Mouse (Mus musculus): Measurements from ENCODE around the gene Limch1. TPM values are rescaled to one million over a fixed set of nuclear protein-coding genes. Genes with fewer than 3 reads are reported as not detected.
A peak's percentile ranks its signal among the peaks of the same experiment; 100 is the strongest.

Limch1 gene
- 6.7 and 7.7 TPM in 2 replicates for polyA plus RNA-seq (2015; fragmentation: Nextera tagmentation; extraction: Ambion mirVana)

- Histone ChIP-seq H3K4me3 (ENCODE audit: low read depth, low read length) (peak within 1 kb of the TSS; percentile 61), H3K4me2 (replicated peaks; ENCODE audit: low read depth) (peak within 1 kb of the TSS; percentile 90), H3K27ac (ENCODE audit: low read depth, low read length) (no peak within 1 kb of the TSS), H3K9ac (ENCODE audit: low read depth, low read length) (peak within 1 kb of the TSS; percentile 13; the same call in 1 of the 2 replicates), H3K27me3 (replicated peaks; ENCODE audit: control insufficient read depth, insufficient read depth, low read length) (peaks cover 14% of the 10 kb centered on the region), H3K36me3 (ENCODE audit: control insufficient read depth, insufficient read depth) (no peaks in the 10 kb centered on the region), H3K9me3 (ENCODE audit: control insufficient read depth) (no peaks in the 10 kb centered on the region), H3K4me1 (replicated peaks; ENCODE audit: control insufficient read depth, insufficient read depth, low read length) (no peaks in the 10 kb centered on the region)
- 1% methylated on average over 50 of the region's 50 CpGs for WGBS
- 0 out of 2 replicates have a peak, but pooled peaks have one; percentile 9 for TF ChIP-seq CTCF (IDR thresholded peaks at IDR 0.05; ENCODE audit: low read depth)
- ATAC-seq = peak; percentile 43; the same call in 1 of the 2 replicates
Measured at GRCm38 (mm10) chr5:66745390-66745995, at the start of gene Limch1. Limch1 (plus strand) TSS chr5:66745827.

- ATAC-seq = no peak
- peak; percentile 87 for TF ChIP-seq CTCF (IDR thresholded peaks at IDR 0.05; ENCODE audit: low read depth)
- H3K27ac ChIP-seq (ENCODE audit: low read depth, low read length) = no peak overlapping the region
Measured at GRCm38 (mm10) chr5:66697119-66697518, 48.5 kb upstream of the Limch1 start.

GRCm38 (mm10) chr5:66699911-66700310 is 45.7 kb upstream of the Limch1 start:
- H3K27me3 ChIP-seq (replicated peaks; ENCODE audit: control insufficient read depth, insufficient read depth, low read length) = no peaks in the 10 kb centered on the region
- H3K36me3 ChIP-seq (ENCODE audit: control insufficient read depth, insufficient read depth) = no peaks in the 10 kb centered on the region
- no peak overlapping the region for H3K4me2 ChIP-seq (replicated peaks; ENCODE audit: low read depth)
- H3K4me3 ChIP-seq (ENCODE audit: low read depth, low read length) = no peak overlapping the region
- TF ChIP-seq CTCF (IDR thresholded peaks at IDR 0.05; ENCODE audit: low read depth) = no peak
- ATAC-seq = no peak
- no peaks in the 10 kb centered on the region for H3K4me1 ChIP-seq (replicated peaks; ENCODE audit: control insufficient read depth, insufficient read depth, low read length)
- 63% methylated on average over 6 of the region's 6 CpGs for WGBS
- H3K9me3 ChIP-seq (ENCODE audit: control insufficient read depth) = no peaks in the 10 kb centered on the region
- no peak overlapping the region for H3K9ac ChIP-seq (ENCODE audit: low read depth, low read length)
- no peak overlapping the region for H3K27ac ChIP-seq (ENCODE audit: low read depth, low read length)

More at GRCm38 (mm10) chr5:66697119-66697518, 48.5 kb upstream of the Limch1 start:
- Histone ChIP-seq H3K9me3 (ENCODE audit: control insufficient read depth) (no peaks in the 10 kb centered on the region), H3K4me1 (replicated peaks; ENCODE audit: control insufficient read depth, insufficient read depth, low read length) (no peaks in the 10 kb centered on the region), H3K36me3 (ENCODE audit: control insufficient read depth, insufficient read depth) (no peaks in the 10 kb centered on the region), H3K4me3 (ENCODE audit: low read depth, low read length) (no peak overlapping the region), H3K9ac (ENCODE audit: low read depth, low read length) (no peak overlapping the region), H3K4me2 (replicated peaks; ENCODE audit: low read depth) (no peak overlapping the region), H3K27me3 (replicated peaks; ENCODE audit: control insufficient read depth, insufficient read depth, low read length) (no peaks in the 10 kb centered on the region)

GRCm38 (mm10) chr5:66701951-66702350 is 43.7 kb upstream of the Limch1 start:
- Histone ChIP-seq H3K27me3 (replicated peaks; ENCODE audit: control insufficient read depth, insufficient read depth, low read length) (no peaks in the 10 kb centered on the region), H3K36me3 (ENCODE audit: control insufficient read depth, insufficient read depth) (no peaks in the 10 kb centered on the region), H3K4me1 (replicated peaks; ENCODE audit: control insufficient read depth, insufficient read depth, low read length) (no peaks in the 10 kb centered on the region), H3K27ac (ENCODE audit: low read depth, low read length) (no peak overlapping the region), H3K4me3 (ENCODE audit: low read depth, low read length) (no peak overlapping the region), H3K4me2 (replicated peaks; ENCODE audit: low read depth) (no peak overlapping the region), H3K9ac (ENCODE audit: low read depth, low read length) (no peak overlapping the region), H3K9me3 (ENCODE audit: control insufficient read depth) (no peaks in the 10 kb centered on the region)
- no peak for TF ChIP-seq CTCF (IDR thresholded peaks at IDR 0.05; ENCODE audit: low read depth)
- 90% methylated on average over 4 of the region's 4 CpGs for WGBS
- no peak for ATAC-seq

GRCm38 (mm10) chr5:66703317-66704004 is 42.2 kb upstream of the Limch1 start:
- Histone ChIP-seq H3K4me3 (ENCODE audit: low read depth, low read length) (no peak overlapping the region), H3K9me3 (ENCODE audit: control insufficient read depth) (no peaks in the 10 kb centered on the region), H3K36me3 (ENCODE audit: control insufficient read depth, insufficient read depth) (no peaks in the 10 kb centered on the region), H3K27ac (ENCODE audit: low read depth, low read length) (no peak overlapping the region), H3K4me1 (replicated peaks; ENCODE audit: control insufficient read depth, insufficient read depth, low read length) (no peaks in the 10 kb centered on the region), H3K9ac (ENCODE audit: low read depth, low read length) (no peak overlapping the region), H3K4me2 (replicated peaks; ENCODE audit: low read depth) (no peak overlapping the region), H3K27me3 (replicated peaks; ENCODE audit: control insufficient read depth, insufficient read depth, low read length) (no peaks in the 10 kb centered on the region)
- WGBS = 22% methylated on average over 10 of the region's 10 CpGs
- ATAC-seq = no peak
- TF ChIP-seq CTCF (IDR thresholded peaks at IDR 0.05; ENCODE audit: low read depth) = no peak

- WGBS = 68% methylated on average over 5 of the region's 5 CpGs
- H3K4me2 ChIP-seq (replicated peaks; ENCODE audit: low read depth) = no peak overlapping the region
- no peak for TF ChIP-seq CTCF (IDR thresholded peaks at IDR 0.05; ENCODE audit: low read depth)
Measured at GRCm38 (mm10) chr5:66707859-66708258, 37.8 kb upstream of the Limch1 start.

More at GRCm38 (mm10) chr5:66707859-66708258, 37.8 kb upstream of the Limch1 start:
- no peak overlapping the region for H3K4me3 ChIP-seq (ENCODE audit: low read depth, low read length)
- no peaks in the 10 kb centered on the region for H3K4me1 ChIP-seq (replicated peaks; ENCODE audit: control insufficient read depth, insufficient read depth, low read length)
- no peak overlapping the region for H3K27ac ChIP-seq (ENCODE audit: low read depth, low read length)
- H3K9me3 ChIP-seq (ENCODE audit: control insufficient read depth) = no peaks in the 10 kb centered on the region
- H3K36me3 ChIP-seq (ENCODE audit: control insufficient read depth, insufficient read depth) = no peaks in the 10 kb centered on the region
- no peak overlapping the region for H3K9ac ChIP-seq (ENCODE audit: low read depth, low read length)
- no peak for ATAC-seq
- no peaks in the 10 kb centered on the region for H3K27me3 ChIP-seq (replicated peaks; ENCODE audit: control insufficient read depth, insufficient read depth, low read length)

Data from intestine, postnatal 0 days (tissue).